Mouse (Mus musculus) G1E (cell line): ENCODE results near the gene Socs4.

ENCODE experiments used
- CTCF ChIP-seq: IDR thresholded peaks from 2 replicates; pipeline ENCODE4 v1.5.1; 2012; ENCODE audit warnings: low read depth, low read length, inconsistent platforms, mixed read lengths
- POLR2AphosphoS5 ChIP-seq: IDR thresholded peaks from 2 replicates; pipeline ENCODE4 v1.6.1; 2012; ENCODE audit warnings: low read depth, low read length, inconsistent platforms; ENCODE audit not compliant: insufficient replicate concordance

DNA sequence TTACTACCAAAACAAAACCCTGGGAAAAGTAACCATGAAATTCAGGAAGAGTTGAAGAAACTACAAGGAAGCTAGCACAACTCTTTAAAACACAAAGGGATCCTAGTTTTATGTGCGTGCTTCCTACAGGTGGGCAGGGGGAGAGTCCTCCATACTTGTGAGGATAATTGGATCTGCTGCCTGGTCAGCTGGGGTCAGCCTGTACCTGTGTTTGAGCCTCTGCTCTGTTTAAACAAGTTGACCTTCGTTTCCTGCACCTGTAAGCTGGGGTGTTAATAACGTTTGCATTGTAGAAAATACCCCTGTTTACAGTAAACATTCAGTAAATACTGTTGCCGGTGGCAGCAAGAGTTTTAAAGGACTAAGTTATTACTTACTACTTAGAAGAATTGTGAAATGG lies 29.2 kb downstream of the Socs4 start:
- TF ChIP-seq CTCF (no peak), POLR2AphosphoS5 (no peak)
